Mouse (Mus musculus): ENCODE data around the gene Fosl1.

GRCm38 (mm10) chr19:5495353-5496051 is 48.2 kb downstream of the Fosl1 start:
- no peak for TF ChIP-seq CTCF (IDR thresholded peaks at IDR 0.05; ENCODE audit: borderline replicate concordance, extremely low read depth, insufficient read depth, insufficient read length)
- TF ChIP-seq POLR2A (IDR thresholded peaks at IDR 0.05; ENCODE audit: borderline replicate concordance, extremely low read depth, insufficient read depth, insufficient read length, poor library complexity, severe bottlenecking): no peak

All from brain, embryonic 14.5 days (tissue).